Mouse (Mus musculus) neural tube, embryonic 11.5 days (tissue): ENCODE measurements around the gene Sh3rf1. TPM values are rescaled to one million over a fixed set of nuclear protein-coding genes. Genes with fewer than 3 reads are reported as not detected.

Experiments used
- ATAC-seq: fragments of 200-750 bp; cut with Nextera tagmentation; 2 replicates; pipeline ENCODE4 v1.8.0; 2017; ENCODE audit warnings: moderate number of reproducible peaks, mild to moderate bottlenecking, moderate TSS enrichment, moderate library complexity; ENCODE audit not compliant: insufficient read depth, low FRiP score, low TSS enrichment
- DNase-seq: peaks from one replicate; pipeline ENCODE4 v3.0.0-alpha.2; 2015; ENCODE audit warnings: low spot score
- H3K27ac ChIP-seq: fragments of 300-500 bp; sonication (generic); 2 replicates; pipeline ENCODE4 v1.5.1; 2014; ENCODE audit warnings: low read depth, mild to moderate bottlenecking, low read length
- H3K27me3 ChIP-seq: fragments of 300-500 bp; sonication (generic); 2 replicates; pipeline ENCODE4 v1.6.1; 2014; ENCODE audit warnings: mild to moderate bottlenecking, low read length, mixed read lengths; ENCODE audit not compliant: control insufficient read depth, insufficient read depth
- H3K36me3 ChIP-seq: fragments of 300-500 bp; sonication (generic); 2 replicates; pipeline ENCODE4 v1.6.1; 2014; ENCODE audit warnings: mild to moderate bottlenecking, low read length, moderate library complexity, mixed read lengths; ENCODE audit not compliant: control insufficient read depth, insufficient read depth
- H3K4me1 ChIP-seq: fragments of 300-500 bp; sonication (generic); 2 replicates; pipeline ENCODE4 v1.6.1; 2014; ENCODE audit warnings: low read length, mixed read lengths; ENCODE audit not compliant: control insufficient read depth, insufficient read depth
- H3K4me2 ChIP-seq: fragments of 300-500 bp; sonication (generic); 2 replicates; pipeline ENCODE4 v1.6.1; 2014; ENCODE audit warnings: low read depth, mild to moderate bottlenecking, moderate library complexity
- H3K4me3 ChIP-seq: fragments of 300-500 bp; sonication (generic); 2 replicates; pipeline ENCODE4 v1.5.1; 2014; ENCODE audit warnings: low read depth, low read length
- H3K9ac ChIP-seq: fragments of 300-500 bp; sonication (generic); 2 replicates; pipeline ENCODE4 v1.6.1; 2014; ENCODE audit warnings: mild to moderate bottlenecking, low read length
- H3K9me3 ChIP-seq: fragments of 300-500 bp; sonication (generic); 2 replicates; pipeline ENCODE4 v1.6.1; 2016; ENCODE audit warnings: low read length; ENCODE audit not compliant: control insufficient read depth
- WGBS: fragments of 180-500 bp; shearing (Covaris S2); extraction: QIAGEN DNeasy Blood & Tissue Kit; methylation state at CpG from one replicate; pipeline ENCODE4 v1.1.7; 2014; 5-methylcytosine and 5-hydroxymethylcytosine counted together
- polyA plus RNA-seq: library from polyadenylated mRNA; unstranded; fragments of >200 nt; fragmentation: Nextera tagmentation; extraction: Ambion mirVana; gene quantifications from 2 replicates; pipeline ENCODE4 v1.2.1, GENCODE M21; 2014

The Sh3rf1 gene
- polyA plus RNA-seq, 1 experiment from 2014 or later, result 22.9 TPM

- Histone ChIP-seq H3K36me3 (no peaks in the 10 kb centered on the region), H3K4me3 (no peak overlapping the region), H3K27me3 (no peaks in the 10 kb centered on the region), H3K9ac (no peak overlapping the region), H3K27ac (peak overlapping the region; percentile 77), H3K4me1 (peaks cover 19% of the 10 kb centered on the region), H3K4me2 (no peak overlapping the region), H3K9me3 (no peaks in the 10 kb centered on the region)
- WGBS, result 38% methylated on average over 6 of the region's 6 CpGs
- DNase-seq (peak; percentile 71), ATAC-seq (peak; percentile 53)
Observed at GRCm38 (mm10) chr8:61387501-61387963, 163.9 kb downstream of the Sh3rf1 start.

DNA sequence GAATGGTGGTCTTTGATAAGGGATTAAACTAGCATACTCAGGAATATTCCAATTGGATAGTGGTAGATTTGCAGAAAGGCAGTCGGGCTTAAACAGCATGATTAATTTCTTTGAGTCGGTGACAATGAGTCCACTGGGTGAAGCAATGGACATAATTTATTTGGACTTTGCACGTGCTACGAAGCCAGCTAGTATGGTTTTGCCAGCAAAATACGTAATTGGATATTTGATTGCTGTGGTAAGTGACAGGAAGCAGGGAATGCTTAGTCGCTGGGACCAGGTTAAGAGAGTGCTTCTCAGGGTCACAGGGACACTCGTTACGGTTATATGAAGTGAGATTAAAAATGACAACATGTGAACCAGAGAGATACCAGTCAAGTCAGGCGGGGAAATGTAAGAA, 164.7 kb downstream of the Sh3rf1 start:
- Histone ChIP-seq H3K4me3 (no peak overlapping the region), H3K27me3 (no peaks in the 10 kb centered on the region), H3K36me3 (no peaks in the 10 kb centered on the region), H3K27ac (peak overlapping the region; percentile 77), H3K9ac (no peak overlapping the region), H3K4me1 (peaks cover 19% of the 10 kb centered on the region), H3K4me2 (no peak overlapping the region), H3K9me3 (no peaks in the 10 kb centered on the region)
- ATAC-seq, result no peak
- WGBS, result 56% methylated on average over 9 of the region's 9 CpGs
- DNase-seq, result no peak

DNA sequence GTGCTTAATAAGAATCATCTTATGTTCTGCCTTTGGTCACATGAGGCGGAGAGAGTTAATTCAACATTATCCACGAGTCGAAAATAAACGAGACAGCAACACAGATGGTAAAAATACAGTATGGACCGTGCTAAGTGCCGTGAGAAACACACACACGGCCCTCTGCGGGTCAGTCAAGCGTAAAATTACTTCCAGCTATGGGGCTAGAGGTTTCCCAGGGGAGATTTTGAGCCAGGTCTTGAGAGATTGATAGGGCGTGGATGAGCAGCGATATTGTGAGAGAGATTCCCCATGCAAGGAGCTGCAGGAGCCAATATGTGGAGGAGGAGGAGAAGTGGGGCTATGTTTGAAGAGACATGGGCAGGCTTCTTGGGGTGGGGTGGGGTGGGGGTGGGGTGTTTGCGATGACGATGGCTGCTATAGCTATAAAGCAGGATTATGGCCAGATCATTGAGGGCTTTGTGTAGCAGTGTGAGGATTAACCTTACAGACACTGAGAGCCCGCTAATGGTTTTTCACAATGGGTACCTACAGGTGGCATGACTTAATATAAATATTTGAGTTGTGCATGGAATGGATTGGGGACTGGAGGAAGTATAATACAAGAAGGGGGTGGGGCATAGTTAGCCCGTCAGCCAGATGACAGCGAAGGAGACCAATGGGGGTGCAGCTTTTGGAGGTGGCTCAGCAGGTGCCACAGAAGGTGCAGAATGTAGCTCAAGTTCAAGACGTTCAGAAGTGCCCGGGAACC, 166.8 kb downstream of the Sh3rf1 start:
- Histone ChIP-seq H3K27me3 (no peaks in the 10 kb centered on the region), H3K27ac (0 out of 2 replicates have a peak overlapping the region, but pooled peaks have one; percentile 11), H3K4me2 (no peak overlapping the region), H3K4me3 (no peak overlapping the region), H3K4me1 (peaks cover 17% of the 10 kb centered on the region), H3K36me3 (no peaks in the 10 kb centered on the region), H3K9me3 (no peaks in the 10 kb centered on the region), H3K9ac (no peak overlapping the region)
- ATAC-seq (peak; percentile 28; the same call in 1 of the 2 replicates), DNase-seq (peak; percentile 61)
- 48% methylated on average over 18 of the region's 18 CpGs for WGBS

DNA sequence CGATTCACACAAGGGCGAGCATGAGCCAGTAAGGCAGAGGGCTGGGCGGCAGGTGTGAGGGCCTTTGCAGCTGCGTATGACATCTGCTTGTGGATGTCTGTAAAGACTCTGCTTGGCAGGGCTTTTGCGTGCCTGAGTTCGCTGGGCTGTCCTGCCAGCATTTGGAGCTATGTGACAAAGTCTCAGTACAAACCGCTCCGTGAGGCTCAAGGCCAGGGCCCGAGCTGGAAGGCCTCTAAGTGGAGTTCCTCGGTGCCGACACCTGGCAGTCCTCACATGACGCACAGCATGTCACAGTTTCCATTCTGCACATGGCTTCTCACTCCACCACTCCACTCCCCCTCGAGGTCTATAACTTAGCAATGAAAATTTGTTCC, 167.4 kb downstream of the Sh3rf1 start:
- Histone ChIP-seq H3K4me1 (peaks cover 13% of the 10 kb centered on the region; the same call in 1 of the 2 replicates), H3K4me2 (no peak overlapping the region), H3K9ac (no peak overlapping the region), H3K36me3 (no peaks in the 10 kb centered on the region), H3K27me3 (no peaks in the 10 kb centered on the region), H3K27ac (no peak overlapping the region; the same call in 1 of the 2 replicates), H3K4me3 (no peak overlapping the region), H3K9me3 (no peaks in the 10 kb centered on the region)
- no peak for DNase-seq
- 82% methylated on average over 13 of the region's 13 CpGs for WGBS
- ATAC-seq, result no peak

DNA sequence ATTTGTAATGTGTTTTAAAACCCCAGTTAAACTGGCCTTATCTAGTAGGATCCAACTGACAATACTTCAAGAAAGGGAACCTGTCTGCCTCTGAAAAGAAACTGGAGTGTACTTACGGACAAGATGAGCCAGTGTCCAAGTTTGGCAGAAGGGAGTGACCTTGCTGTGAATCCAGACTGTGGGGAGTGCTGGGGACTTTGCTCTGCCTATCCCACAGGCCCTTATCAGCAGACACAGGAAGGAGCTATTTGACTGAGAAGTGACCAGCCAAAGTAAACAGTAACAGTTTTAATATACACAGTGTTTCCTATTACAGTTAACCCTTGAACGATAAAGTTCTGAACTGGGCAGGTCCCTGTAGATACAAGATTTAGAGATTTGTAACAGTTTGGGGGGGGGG, 173.5 kb downstream of the Sh3rf1 start:
- DNase-seq, result no peak
- Histone ChIP-seq H3K27ac (no peak overlapping the region), H3K27me3 (no peaks in the 10 kb centered on the region), H3K36me3 (no peaks in the 10 kb centered on the region), H3K9me3 (no peaks in the 10 kb centered on the region), H3K9ac (no peak overlapping the region), H3K4me1 (no peaks in the 10 kb centered on the region), H3K4me3 (no peak overlapping the region), H3K4me2 (no peak overlapping the region)
- no peak for ATAC-seq
- WGBS, result 78% methylated on average over 2 of the region's 2 CpGs

DNA sequence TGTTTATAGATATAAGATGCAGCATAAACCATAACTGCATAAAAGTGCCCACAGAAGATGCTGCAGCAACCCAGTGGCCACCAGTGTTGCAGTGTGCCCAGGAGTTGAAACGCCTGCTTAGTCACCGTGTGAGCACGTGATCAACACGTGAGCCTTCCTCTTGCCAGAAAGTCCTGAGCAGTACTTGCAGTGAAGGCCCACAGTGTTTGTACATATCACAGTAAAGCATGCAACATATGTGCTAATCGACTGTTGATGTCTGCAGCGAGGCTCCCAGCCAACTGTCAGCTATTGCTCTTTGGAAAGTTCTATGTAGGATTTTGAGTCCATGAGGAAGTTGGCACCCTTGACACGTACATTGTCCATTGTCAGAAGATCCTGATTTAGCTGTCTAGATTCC, 174.1 kb downstream of the Sh3rf1 start:
- H3K4me1 ChIP-seq, result no peaks in the 10 kb centered on the region
- no peak for ATAC-seq
- no peak overlapping the region for H3K4me2 ChIP-seq
- no peak overlapping the region for H3K9ac ChIP-seq
- no peak overlapping the region for H3K4me3 ChIP-seq
- DNase-seq, result no peak
- H3K36me3 ChIP-seq, result no peaks in the 10 kb centered on the region
- 95% methylated on average over 7 of the region's 7 CpGs for WGBS
- H3K27ac ChIP-seq, result no peak overlapping the region
- no peaks in the 10 kb centered on the region for H3K9me3 ChIP-seq
- no peaks in the 10 kb centered on the region for H3K27me3 ChIP-seq

DNA sequence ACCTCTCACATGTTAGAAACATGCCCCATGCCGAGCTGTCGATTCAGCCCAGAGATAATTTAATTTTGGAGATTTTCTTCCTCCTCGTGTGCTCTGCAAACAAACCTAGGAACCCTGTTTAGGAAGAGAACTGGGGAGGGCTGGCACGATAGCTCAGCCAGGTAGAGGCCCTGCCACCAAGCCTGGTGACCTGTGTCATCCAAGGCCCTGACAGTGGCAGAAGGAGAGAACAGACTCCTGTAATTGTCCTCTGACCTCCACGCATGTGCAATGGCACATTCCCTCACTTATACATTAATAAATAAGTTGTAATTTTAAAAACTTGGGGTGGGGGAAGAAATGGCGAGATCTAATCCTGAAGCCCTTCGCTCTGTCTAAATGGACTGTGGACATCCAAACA, 179.2 kb downstream of the Sh3rf1 start:
- no peaks in the 10 kb centered on the region for H3K9me3 ChIP-seq
- no peaks in the 10 kb centered on the region for H3K36me3 ChIP-seq
- peaks cover 8% of the 10 kb centered on the region for H3K4me1 ChIP-seq
- H3K9ac ChIP-seq, result no peak overlapping the region
- no peaks in the 10 kb centered on the region for H3K27me3 ChIP-seq
- WGBS, result 82% methylated on average over 7 of the region's 7 CpGs
- H3K4me2 ChIP-seq, result no peak overlapping the region
- H3K27ac ChIP-seq, result peak overlapping the region; percentile 60
- DNase-seq (no peak), ATAC-seq (no peak)
- no peak overlapping the region for H3K4me3 ChIP-seq

- Histone ChIP-seq H3K4me2 (no peak overlapping the region), H3K36me3 (no peaks in the 10 kb centered on the region), H3K9ac (no peak overlapping the region; the same call in 1 of the 2 replicates), H3K27ac (peak overlapping the region; percentile 60), H3K9me3 (no peaks in the 10 kb centered on the region), H3K4me3 (no peak overlapping the region), H3K4me1 (peaks cover 8% of the 10 kb centered on the region), H3K27me3 (no peaks in the 10 kb centered on the region)
- peak; percentile 54 for DNase-seq
- peak; percentile 72 for ATAC-seq
- WGBS, result 29% methylated on average over 6 of the region's 6 CpGs
Observed at GRCm38 (mm10) chr8:61403266-61404177, 179.8 kb downstream of the Sh3rf1 start.
